Mouse (Mus musculus) cerebellum, postnatal 10 days (tissue): ENCODE measurements at regions not wholly inside any gene's neighbourhood (a gene's known extent, or its start where the extent isn't known, plus 50 kb on each side); places are given as distances from the start of the nearest gene placed in this dataset.
A peak's percentile ranks its signal among the peaks of the same experiment; 100 is the strongest.

ENCODE experiments used
- DNase-seq, 2 experiments: peaks; one replicate each; pipeline ENCODE4 v3.0.0; 2021; ENCODE audit warnings: mixed read lengths in 2 of 2

GRCm38 (mm10) chr6:7941786-7942185 is 97.1 kb downstream of the C1galt1 start:
- DNase-seq: no peak

- DNase-seq: peak; percentile 34 to 44
These were observed 98.5 kb downstream of the C1galt1 start for GRCm38 (mm10) chr6:7943192-7943591.

GRCm38 (mm10) chr6:7943656-7944055 is 99.0 kb downstream of the C1galt1 start:
- no peak for DNase-seq
